Mouse (Mus musculus) liver, adult 2 months (tissue): ENCODE data around the gene Ulk4.

Experiments
- CTCF ChIP-seq: fragments of 200-500 bp; IDR thresholded peaks from 2 replicates; pipeline ENCODE4 v1.5.1; 2011; ENCODE audit warnings: low read depth, low read length, control low read depth
- POLR2A ChIP-seq: fragments of 200-500 bp; IDR thresholded peaks from 2 replicates; pipeline ENCODE4 v1.6.1; 2011; ENCODE audit warnings: low read length, control low read depth; ENCODE audit not compliant: insufficient read depth; ENCODE audit errors: extremely low read depth

DNA sequence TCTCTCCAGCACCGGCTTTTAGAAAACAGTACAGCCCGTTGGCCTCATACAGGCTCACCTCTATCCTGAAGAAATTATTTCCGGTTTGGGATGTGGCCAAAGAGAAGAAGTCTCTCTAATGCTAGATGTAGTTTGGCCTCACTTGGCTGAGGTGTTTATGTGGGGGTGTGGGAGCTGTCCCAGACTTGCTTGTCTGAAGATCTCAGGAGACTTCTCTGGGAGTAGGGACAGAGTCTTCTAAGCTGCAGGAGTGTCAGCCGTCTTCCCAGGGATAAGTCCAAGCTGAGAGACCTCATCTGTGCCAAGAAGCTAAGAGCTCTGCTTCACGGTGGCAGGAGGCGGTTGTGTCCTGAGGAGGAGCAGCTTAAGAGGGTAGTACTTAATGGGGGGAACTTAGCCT, 26.1 kb upstream of the Ulk4 start:
- TF ChIP-seq CTCF: no peak
- TF ChIP-seq POLR2A: no peak
